15 mouse cellular contexts compared by ENCODE assay signal in the genomic region with DNA sequence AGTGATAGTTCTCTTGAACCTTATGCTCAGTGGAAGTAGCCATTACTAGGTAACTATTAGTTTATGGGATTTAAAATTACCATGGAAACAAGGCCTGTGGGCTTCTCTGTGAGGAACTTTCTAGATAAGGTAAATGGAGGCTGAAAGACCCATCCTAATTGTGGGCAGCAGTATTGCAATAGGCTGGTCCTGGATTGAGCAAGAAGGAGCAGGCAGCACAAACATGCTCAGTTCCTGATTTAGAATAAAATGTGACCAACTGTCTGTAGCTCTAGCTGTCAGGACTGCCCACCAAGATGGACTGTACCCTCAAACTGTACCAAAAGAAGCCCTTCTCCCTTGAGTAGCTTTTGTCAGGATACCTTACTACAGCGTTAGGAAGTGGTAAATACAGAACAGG.
"Had no signal": no experiment of that assay in that cellular context is flagged by ENCODE, and none has a peak within 500 bp of the region (broad histone marks: within the 10 kb centered on the region; RNA-seq: fewer than 3 reads in every experiment).

No protein-coding gene starts in this region.

- H3K4me3 ChIP-seq: liver, embryonic 13.5 days; liver, embryonic 15.5 days; megakaryocyte, embryonic 14.5 days; midbrain, embryonic 13.5 days; midbrain, embryonic 15.5 days; neural tube, embryonic 12.5 days had no signal

- H3K36me3 ChIP-seq: liver, embryonic 13.5 days; liver, embryonic 15.5 days; midbrain, embryonic 13.5 days; midbrain, embryonic 15.5 days; neural tube, embryonic 12.5 days had no signal

- H3K4me2 ChIP-seq: liver, embryonic 13.5 days; liver, embryonic 15.5 days; lung, embryonic 14.5 days; midbrain, embryonic 11.5 days; midbrain, embryonic 13.5 days; midbrain, embryonic 15.5 days; neural tube, embryonic 12.5 days had no signal

- H3K27ac ChIP-seq: liver, embryonic 13.5 days; liver, embryonic 15.5 days; macrophage; midbrain, embryonic 13.5 days; midbrain, embryonic 15.5 days; neural tube, embryonic 12.5 days had no signal

- H3K9ac ChIP-seq: liver, embryonic 13.5 days; liver, embryonic 15.5 days; liver, postnatal 0 days; lung, embryonic 14.5 days; midbrain, embryonic 13.5 days; midbrain, embryonic 15.5 days; neural tube, embryonic 12.5 days had no signal

- H3K9me3 ChIP-seq: liver, embryonic 13.5 days; liver, embryonic 15.5 days; megakaryocyte, embryonic 14.5 days; midbrain, embryonic 13.5 days; midbrain, embryonic 15.5 days; neural tube, embryonic 12.5 days had no signal

- DNase-seq: liver, embryonic 13.5 days; liver, postnatal 0 days; lung, embryonic 14.5 days; lung, postnatal 10 days; right cerebral cortex, postnatal 14 days; thymus, adult 18-20 months; thymus, postnatal 14 days; thymus, postnatal 36 days had no signal

- H3K27me3 ChIP-seq: liver, embryonic 13.5 days; liver, embryonic 15.5 days; megakaryocyte, embryonic 14.5 days; midbrain, embryonic 13.5 days; midbrain, embryonic 15.5 days; neural tube, embryonic 12.5 days had no signal

- H3K4me1 ChIP-seq: liver, embryonic 13.5 days; liver, embryonic 15.5 days; megakaryocyte, embryonic 14.5 days; midbrain, embryonic 13.5 days; midbrain, embryonic 15.5 days; neural tube, embryonic 12.5 days had no signal

- ATAC-seq: liver, postnatal 0 days; midbrain, embryonic 13.5 days; midbrain, embryonic 15.5 days had no signal
